Mouse (Mus musculus) CH12.LX (cell line): ENCODE data around the gene Gm45716. TPM values are rescaled to one million over a fixed set of nuclear protein-coding genes. Genes with fewer than 3 reads are reported as not detected.
A peak's percentile ranks its signal among the peaks of the same experiment; 100 is the strongest.

Experiments used
- DNase-seq: peaks from one replicate; pipeline ENCODE4 v3.0.0-alpha.2; 2013; ENCODE audit errors: extremely low read depth
- H3K27ac ChIP-seq: 2 replicates; pipeline ENCODE4 v1.5.1; 2012; ENCODE audit warnings: low read depth, mild to moderate bottlenecking, control low read depth, moderate library complexity; ENCODE audit not compliant: insufficient read depth
- H3K27me3 ChIP-seq: replicated peaks from 2 replicates; pipeline ENCODE3; 2012; ENCODE audit warnings: inconsistent platforms
- H3K36me3 ChIP-seq, 2 experiments: replicated peaks in 1 of 2; 2 replicates each; pipeline versions ENCODE3 to v1.6.1; 2012; ENCODE audit warnings: inconsistent platforms in 1 of 2, low read length in 1 of 2, mild to moderate bottlenecking in 1 of 2, mixed read lengths in 1 of 2, moderate library complexity in 1 of 2; ENCODE audit not compliant: control insufficient read depth in 1 of 2, insufficient read depth in 1 of 2
- H3K4me1 ChIP-seq, 2 experiments: 2 replicates each; pipeline ENCODE4 v1.6.1; 2012; ENCODE audit warnings: inconsistent platforms in 1 of 2, moderate library complexity in 1 of 2; ENCODE audit not compliant: insufficient read depth in 2 of 2, control insufficient read depth in 1 of 2
- H3K4me2 ChIP-seq: 2 replicates; pipeline ENCODE4 v1.6.1; 2012; ENCODE audit warnings: low read depth, mild to moderate bottlenecking, control low read depth; ENCODE audit not compliant: poor library complexity, insufficient read depth, severe bottlenecking
- H3K4me3 ChIP-seq, 3 experiments: fragments of 150-350 bp in 1 of 3; sonication (generic) in 1 of 3; replicated peaks in 1 of 3; 2 replicates each; pipeline versions ENCODE3 to v1.5.1; 2011 to 2012; ENCODE audit warnings: low read depth in 2 of 3, low read length in 2 of 3, mild to moderate bottlenecking in 2 of 3, moderate library complexity in 2 of 3, control low read depth in 1 of 3, improper control_type of control experiment in 1 of 3, inconsistent platforms in 1 of 3, mixed read lengths in 1 of 3; ENCODE audit not compliant: poor library complexity in 1 of 3
- H3K79me2 ChIP-seq: replicated peaks from 2 replicates; pipeline ENCODE4 v1.6.1; 2012; ENCODE audit warnings: mild to moderate bottlenecking, moderate library complexity; ENCODE audit not compliant: control insufficient read depth, poor library complexity, insufficient read depth, severe bottlenecking; ENCODE audit errors: extremely low read depth
- H3K9ac ChIP-seq: 2 replicates; pipeline ENCODE4 v1.6.1; 2012; ENCODE audit warnings: low read depth, mild to moderate bottlenecking, control low read depth, moderate library complexity; ENCODE audit not compliant: insufficient read depth
- H3K9me3 ChIP-seq: replicated peaks from 2 replicates; pipeline ENCODE3; 2012; ENCODE audit warnings: low read length, inconsistent platforms, mixed read lengths
- BHLHE40 ChIP-seq: IDR thresholded peaks from 2 replicates; pipeline ENCODE4 v1.6.1; 2011; ENCODE audit warnings: mild to moderate bottlenecking, low read depth, low read length, improper control_type of control experiment
- CHD1 ChIP-seq: IDR thresholded peaks from 2 replicates; pipeline ENCODE4 v1.6.1; 2012; ENCODE audit warnings: low read depth, low read length, improper control_type of control experiment, inconsistent platforms
- CHD2 ChIP-seq: IDR thresholded peaks from 2 replicates; pipeline ENCODE4 v1.6.1; 2011; ENCODE audit warnings: low read length, improper control_type of control experiment
- CTCF ChIP-seq, 2 experiments: IDR thresholded peaks in 1 of 2; conservative IDR thresholded peaks in 1 of 2; 2 replicates each; pipeline ENCODE4 v1.5.1; 2011 to 2012; ENCODE audit warnings: low read depth in 2 of 2, low read length in 2 of 2, improper control_type of control experiment in 1 of 2, inconsistent platforms in 1 of 2, mild to moderate bottlenecking in 1 of 2, moderate library complexity in 1 of 2
- E2F4 ChIP-seq: IDR thresholded peaks from 2 replicates; pipeline ENCODE4 v1.6.1; 2011; ENCODE audit warnings: low read depth, low read length, improper control_type of control experiment; ENCODE audit not compliant: insufficient replicate concordance
- ELF1 ChIP-seq: IDR thresholded peaks from 2 replicates; pipeline ENCODE4 v1.6.1; 2014; ENCODE audit warnings: low read depth, mild to moderate bottlenecking, inconsistent platforms, low read length, improper control_type of control experiment
- EP300 ChIP-seq: IDR thresholded peaks from 2 replicates; pipeline ENCODE4 v1.6.1; 2011; ENCODE audit warnings: low read length, improper control_type of control experiment
- ETS1 ChIP-seq: conservative IDR thresholded peaks from 2 replicates; pipeline ENCODE4 v1.6.1; 2012; ENCODE audit warnings: low read depth, mild to moderate bottlenecking, inconsistent platforms, low read length, improper control_type of control experiment, moderate library complexity
- GABPA ChIP-seq: IDR thresholded peaks from 2 replicates; pipeline ENCODE4 v1.6.1; 2012; ENCODE audit warnings: low read depth, low read length, improper control_type of control experiment, inconsistent platforms; ENCODE audit not compliant: insufficient replicate concordance
- HCFC1 ChIP-seq: IDR thresholded peaks from 2 replicates; pipeline ENCODE4 v1.6.1; 2012; ENCODE audit warnings: low read depth, mild to moderate bottlenecking, inconsistent platforms, low read length, improper control_type of control experiment
- IRF4 ChIP-seq: IDR thresholded peaks from 2 replicates; pipeline ENCODE4 v1.6.1; 2014; ENCODE audit warnings: low read depth, mild to moderate bottlenecking, inconsistent platforms, low read length, improper control_type of control experiment
- JUN ChIP-seq: IDR thresholded peaks from 2 replicates; pipeline ENCODE4 v1.6.1; 2011; ENCODE audit warnings: low read depth, mild to moderate bottlenecking, low read length, improper control_type of control experiment, moderate library complexity; ENCODE audit not compliant: insufficient read depth
- JUND ChIP-seq: conservative IDR thresholded peaks from 2 replicates; pipeline ENCODE4 v1.6.1; 2011; ENCODE audit warnings: low read depth, low read length, improper control_type of control experiment
- KAT2A ChIP-seq: IDR thresholded peaks from 2 replicates; pipeline ENCODE4 v1.6.1; 2012; ENCODE audit warnings: low read length, improper control_type of control experiment, inconsistent platforms; ENCODE audit not compliant: insufficient replicate concordance
- MAFK ChIP-seq: IDR thresholded peaks from 2 replicates; pipeline ENCODE4 v1.6.1; 2011; ENCODE audit warnings: low read length, improper control_type of control experiment; ENCODE audit not compliant: insufficient replicate concordance
- MAX ChIP-seq: IDR thresholded peaks from 2 replicates; pipeline ENCODE4 v1.6.1; 2011; ENCODE audit warnings: low read length, improper control_type of control experiment
- MAZ ChIP-seq: IDR thresholded peaks from 2 replicates; pipeline ENCODE4 v1.6.1; 2012; ENCODE audit warnings: low read depth, mild to moderate bottlenecking, inconsistent platforms, low read length, improper control_type of control experiment, moderate library complexity
- MEF2A ChIP-seq: IDR thresholded peaks from 2 replicates; pipeline ENCODE4 v1.6.1; 2014; ENCODE audit warnings: low read depth, mild to moderate bottlenecking, inconsistent platforms, low read length, improper control_type of control experiment, borderline replicate concordance
- MXI1 ChIP-seq: IDR thresholded peaks from 2 replicates; pipeline ENCODE4 v1.6.1; 2011; ENCODE audit warnings: mild to moderate bottlenecking, low read depth, low read length, improper control_type of control experiment
- MYC ChIP-seq: IDR thresholded peaks from 2 replicates; pipeline ENCODE4 v1.6.1; 2011; ENCODE audit warnings: low read depth, mild to moderate bottlenecking, improper control_type of control experiment, low read length
- NELFE ChIP-seq: IDR thresholded peaks from 2 replicates; pipeline ENCODE4 v1.6.1; 2011; ENCODE audit warnings: low read depth, low read length, improper control_type of control experiment
- NRF1 ChIP-seq: IDR thresholded peaks from 2 replicates; pipeline ENCODE4 v1.6.1; 2014; ENCODE audit warnings: low read depth, mild to moderate bottlenecking, inconsistent platforms, low read length, improper control_type of control experiment, moderate library complexity
- PAX5 ChIP-seq: IDR thresholded peaks from 2 replicates; pipeline ENCODE4 v1.6.1; 2012; ENCODE audit warnings: low read length, inconsistent platforms, mixed read lengths
- POLR2A ChIP-seq: IDR thresholded peaks from 2 replicates; pipeline ENCODE4 v1.6.1; 2011; ENCODE audit warnings: low read depth, mild to moderate bottlenecking, improper control_type of control experiment, low read length
- POLR2AphosphoS2 ChIP-seq: IDR thresholded peaks from 2 replicates; pipeline ENCODE4 v1.6.1; 2011; ENCODE audit warnings: low read depth, low read length, improper control_type of control experiment
- RAD21 ChIP-seq: IDR thresholded peaks from 2 replicates; pipeline ENCODE4 v1.6.1; 2011; ENCODE audit warnings: low read depth, mild to moderate bottlenecking, low read length, improper control_type of control experiment, moderate library complexity
- RCOR1 ChIP-seq: conservative IDR thresholded peaks from 2 replicates; pipeline ENCODE4 v1.6.1; 2012; ENCODE audit warnings: low read depth, mild to moderate bottlenecking, inconsistent platforms, low read length, improper control_type of control experiment
- SIN3A ChIP-seq: IDR thresholded peaks from 2 replicates; pipeline ENCODE4 v1.6.1; 2012; ENCODE audit warnings: low read length, improper control_type of control experiment, inconsistent platforms
- SMC3 ChIP-seq: IDR thresholded peaks from 2 replicates; pipeline ENCODE4 v1.6.1; 2011; ENCODE audit warnings: low read depth, low read length, improper control_type of control experiment
- TBP ChIP-seq: conservative IDR thresholded peaks from 2 replicates; pipeline ENCODE4 v1.6.1; 2011; ENCODE audit warnings: low read depth, low read length, improper control_type of control experiment
- TCF12 ChIP-seq: IDR thresholded peaks from 2 replicates; pipeline ENCODE4 v1.6.1; 2014; ENCODE audit warnings: low read depth, mild to moderate bottlenecking, inconsistent platforms, low read length, improper control_type of control experiment
- UBTF ChIP-seq: IDR thresholded peaks from 2 replicates; pipeline ENCODE4 v1.6.1; 2012; ENCODE audit warnings: low read depth, mild to moderate bottlenecking, inconsistent platforms, low read length, improper control_type of control experiment, moderate library complexity
- USF1 ChIP-seq: IDR thresholded peaks from 2 replicates; pipeline ENCODE4 v1.6.1; 2014; ENCODE audit warnings: low read depth, mild to moderate bottlenecking, inconsistent platforms, low read length, improper control_type of control experiment
- USF2 ChIP-seq: conservative IDR thresholded peaks from 2 replicates; pipeline ENCODE4 v1.6.1; 2011; ENCODE audit warnings: low read depth, low read length, improper control_type of control experiment
- ZC3H11A ChIP-seq: IDR thresholded peaks from 2 replicates; pipeline ENCODE4 v1.6.1; 2012; ENCODE audit warnings: low read depth, mild to moderate bottlenecking, inconsistent platforms, low read length, improper control_type of control experiment
- ZKSCAN1 ChIP-seq: IDR thresholded peaks from 2 replicates; pipeline ENCODE4 v1.6.1; 2012; ENCODE audit warnings: low read depth, inconsistent platforms, low read length, improper control_type of control experiment, borderline replicate concordance
- ZMIZ1 ChIP-seq: IDR thresholded peaks from 2 replicates; pipeline ENCODE4 v1.6.1; 2012; ENCODE audit warnings: low read depth, mild to moderate bottlenecking, inconsistent platforms, low read length, improper control_type of control experiment
- ZNF384 ChIP-seq: IDR thresholded peaks from 2 replicates; pipeline ENCODE4 v1.6.1; 2012; ENCODE audit warnings: low read depth, low read length, improper control_type of control experiment, inconsistent platforms
- dilution Hi-C: fragments of 300-500 bp; cut with MboI; formaldehyde crosslinking; loops from 2 replicates; pipeline ENCODE4 v1.14.3; 2020; ENCODE audit warnings: low sequenced_read_pairs; ENCODE audit not compliant: extremely low pct_unique_long_range_greater_than_20kb, extremely low pct_ligation_motif_present
- in situ Hi-C: fragments of 300-500 bp; cut with MboI; formaldehyde crosslinking; loops from 3 replicates; pipeline ENCODE4 v1.14.3; 2019; ENCODE audit warnings: low sequenced_read_pairs, low pct_ligation_motif_present, low pct_unique_long_range_greater_than_20kb, mixed read lengths
- polyA plus RNA-seq: library from polyadenylated mRNA; unstranded; fragments of >175 nt; gene quantifications from 2 replicates; pipeline ENCODE4 v1.2.1, GENCODE M21; 2012; ENCODE audit warnings: low read depth; ENCODE audit not compliant: insufficient read length
- total RNA-seq, 2 experiments: library from RNA; depleted of rRNA; stranded (reverse); fragments of 300-350 nt in 1 of 2; fragments of >200 nt in 1 of 2; gene quantifications; 2 replicates each; pipeline ENCODE4 v1.2.3; 2012 to 2014

The Gm45716 gene
- total and polyA plus RNA-seq, 3 experiments: 3.0 to 15.9 (median 9.9) TPM

- Histone ChIP-seq H3K9ac (0 out of 2 replicates have a peak overlapping the region, but pooled peaks have one; percentile 0), H3K36me3 (peaks cover 27 to 69% of the 10 kb centered on the region in 2 experiments), H3K27me3 (no peaks in the 10 kb centered on the region), H3K27ac (peak overlapping the region; percentile 60), H3K9me3 (peaks cover 11% of the 10 kb centered on the region), H3K4me3 (peak overlapping the region; percentile 28 to 55 (median 45)), H3K4me1 (peaks cover 12 to 59% of the 10 kb centered on the region in 2 experiments), H3K79me2 (no peaks in the 10 kb centered on the region), H3K4me2 (peak overlapping the region; percentile 41)
- DNase-seq: peak; percentile 96
- dilution Hi-C loops (no loop called here), in situ Hi-C loops (no loop called here)
- peak; percentile 1; the same call in 1 of the 2 replicates for TF ChIP-seq SMC3
- TF ChIP-seq HCFC1: peak; percentile 42
- TF ChIP-seq TCF12: peak; percentile 74
- TF ChIP-seq MEF2A: peak; percentile 78; the same call in 1 of the 2 replicates
- no peak for TF ChIP-seq CTCF (conservative IDR thresholded peaks at IDR 0.05 in 1 of 2, IDR thresholded peaks at IDR 0.05 in 1 of 2; ENCODE audit: low read depth in 2 of 2, low read length in 2 of 2)
- TF ChIP-seq POLR2A: peak; percentile 57
- TF ChIP-seq SIN3A: peak; percentile 59; the same call in 1 of the 2 replicates
- peak; percentile 25; the same call in 1 of the 2 replicates for TF ChIP-seq MXI1
- TF ChIP-seq UBTF: no peak
- TF ChIP-seq MAZ: no peak
- peak; percentile 79 for TF ChIP-seq ELF1
- no peak for TF ChIP-seq POLR2AphosphoS2
- TF ChIP-seq ETS1: peak; percentile 92
- TF ChIP-seq TBP: peak; percentile 76
- peak; percentile 83 for TF ChIP-seq EP300
- TF ChIP-seq ZC3H11A: no peak
- TF ChIP-seq MYC: peak; percentile 86
- no peak for TF ChIP-seq CHD1
- TF ChIP-seq KAT2A: no peak
- peak; percentile 8 for TF ChIP-seq RAD21
- TF ChIP-seq ZMIZ1: no peak
- TF ChIP-seq PAX5: no peak
- TF ChIP-seq BHLHE40: peak; percentile 97
- TF ChIP-seq NELFE: peak; percentile 40; the same call in 1 of the 2 replicates
- TF ChIP-seq IRF4: peak; percentile 89
- TF ChIP-seq MAFK: 0 out of 2 replicates have a peak, but pooled peaks have one; percentile 31
- no peak for TF ChIP-seq E2F4
- TF ChIP-seq CHD2: peak; percentile 78; the same call in 1 of the 2 replicates
- peak; percentile 39 for TF ChIP-seq JUND
- TF ChIP-seq ZKSCAN1: no peak
- no peak for TF ChIP-seq ZNF384
- no peak for TF ChIP-seq GABPA
- peak; percentile 74; the same call in 1 of the 2 replicates for TF ChIP-seq RCOR1
- TF ChIP-seq USF1: peak; percentile 77
- peak; percentile 57; the same call in 1 of the 2 replicates for TF ChIP-seq USF2
- TF ChIP-seq MAX: peak; percentile 14; the same call in 1 of the 2 replicates
- peak; percentile 38; the same call in 1 of the 2 replicates for TF ChIP-seq JUN
- TF ChIP-seq NRF1: peak; percentile 48; the same call in 1 of the 2 replicates
Observed at GRCm38 (mm10) chr11:90264180-90264579, 76.7 kb downstream of the Gm45716 start.
